In genomic region chr14:45442781-45443560, GRCm38 (mm10) we compare ENCODE assay signal across 17 mouse cellular contexts. TPM values are rescaled to one million over a fixed set of nuclear protein-coding genes. Genes with fewer than 3 reads are reported as not detected.
DNase-seq lines count a peak whose midpoint lies in the region; ATAC-seq and TF ChIP-seq lines count a peak whose summit lies in the region.
"Had no signal": no experiment of that assay in that cellular context is flagged by ENCODE, and none has a peak within 500 bp of the region (broad histone marks: within the 10 kb centered on the region; RNA-seq: fewer than 3 reads in every experiment).

No protein-coding gene starts in this region.

- H3K36me3 ChIP-seq in kidney, postnatal 0 days (ENCODE audit: insufficient read depth, low read length) = no peaks in the 10 kb centered on the region
- H3K36me3 ChIP-seq in G1E (replicated peaks) = no peaks in the 10 kb centered on the region
- no peaks in the 10 kb centered on the region for H3K36me3 ChIP-seq in embryonic facial prominence, embryonic 14.5 days (ENCODE audit: control insufficient read depth, insufficient read depth, low read length)
- H3K36me3 ChIP-seq in limb, embryonic 13.5 days = no peaks in the 10 kb centered on the region
- H3K36me3 ChIP-seq: embryonic facial prominence, embryonic 12.5 days; forebrain, embryonic 12.5 days; heart, embryonic 13.5 days; midbrain, embryonic 10.5 days had no signal

- no peak overlapping the region for H3K4me2 ChIP-seq in kidney, postnatal 0 days (ENCODE audit: low read length)
- no peak overlapping the region for H3K4me2 ChIP-seq in embryonic facial prominence, embryonic 14.5 days (ENCODE audit: low read depth, low read length)
- H3K4me2 ChIP-seq in limb, embryonic 13.5 days (replicated peaks) = 0 out of 2 replicates have a peak overlapping the region, but pooled peaks have one; percentile 23
- H3K4me2 ChIP-seq: embryonic facial prominence, embryonic 12.5 days; forebrain, embryonic 12.5 days; heart, embryonic 13.5 days had no signal

- 0 out of 2 replicates have a peak overlapping the region, but pooled peaks have one; percentile 3 for H3K27ac ChIP-seq in kidney, postnatal 0 days
- no peak overlapping the region for H3K27ac ChIP-seq in embryonic facial prominence, embryonic 14.5 days (replicated peaks; ENCODE audit: low read depth, low read length)
- no peak overlapping the region for H3K27ac ChIP-seq in limb, embryonic 13.5 days
- H3K27ac ChIP-seq: embryonic facial prominence, embryonic 12.5 days; forebrain, embryonic 12.5 days; heart, embryonic 13.5 days; midbrain, embryonic 10.5 days had no signal

- no peak for ATAC-seq in kidney, postnatal 0 days (replicated peaks; ENCODE audit: low FRiP score, low read depth)
- ATAC-seq in G1E (ENCODE audit: extremely low read depth, insufficient number of reproducible peaks, low FRiP score, poor library complexity, severe bottlenecking) = peak; percentile 35
- peak; percentile 64; the same call in 1 of the 2 replicates for ATAC-seq in embryonic facial prominence, embryonic 14.5 days (ENCODE audit: low read depth)
- no peak for ATAC-seq in limb, embryonic 13.5 days (ENCODE audit: low FRiP score, low read depth)

- 41% methylated on average over 12 of the region's 12 CpGs for WGBS in kidney, postnatal 0 days
- 54% methylated on average over 12 of the region's 12 CpGs for WGBS in embryonic facial prominence, embryonic 14.5 days
- 24% methylated on average over 12 of the region's 12 CpGs for WGBS in limb, embryonic 13.5 days

- no peak overlapping the region for H3K9ac ChIP-seq in kidney, postnatal 0 days (ENCODE audit: low read depth, low read length)
- H3K9ac ChIP-seq in embryonic facial prominence, embryonic 14.5 days (ENCODE audit: low read depth, low read length) = no peak overlapping the region
- H3K9ac ChIP-seq in limb, embryonic 13.5 days = no peak overlapping the region
- H3K9ac ChIP-seq: embryonic facial prominence, embryonic 12.5 days; forebrain, embryonic 12.5 days; heart, embryonic 13.5 days had no signal

- peak; percentile 69 for DNase-seq in kidney, postnatal 0 days (ENCODE audit: low spot score)
- no peak for DNase-seq in kidney, postnatal 4 days
- no peak for DNase-seq in G1E (ENCODE audit: low spot score)
- DNase-seq in embryonic facial prominence, embryonic 14.5 days (ENCODE audit: low spot score) = no peak
- DNase-seq in heart, adult 18-20 months = no peak
- DNase-seq in right cerebral cortex, adult 18-20 months = no peak
- DNase-seq: adrenal gland, postnatal 36 days; cerebellum, postnatal 36 days; lung, adult 2 months; right cerebral cortex, postnatal 25 days; thymus, postnatal 14 days had no signal

- H3K27me3 ChIP-seq in kidney, postnatal 0 days (ENCODE audit: insufficient read depth, low read length) = no peaks in the 10 kb centered on the region
- H3K27me3 ChIP-seq in G1E (ENCODE audit: insufficient read depth, low read length) = 0 out of 2 replicates have a peak, but pooled peaks cover 2% of the 10 kb centered on the region
- H3K27me3 ChIP-seq in embryonic facial prominence, embryonic 14.5 days (replicated peaks; ENCODE audit: control insufficient read depth, insufficient read depth, low read length) = no peaks in the 10 kb centered on the region
- H3K27me3 ChIP-seq in limb, embryonic 13.5 days = no peaks in the 10 kb centered on the region
- H3K27me3 ChIP-seq: embryonic facial prominence, embryonic 12.5 days; heart, embryonic 13.5 days had no signal

- no peaks in the 10 kb centered on the region for H3K9me3 ChIP-seq in kidney, postnatal 0 days (replicated peaks; ENCODE audit: low read length)
- H3K9me3 ChIP-seq in G1E (replicated peaks) = no peaks in the 10 kb centered on the region
- no peaks in the 10 kb centered on the region for H3K9me3 ChIP-seq in embryonic facial prominence, embryonic 14.5 days (ENCODE audit: control insufficient read depth, low read length)
- H3K9me3 ChIP-seq in limb, embryonic 13.5 days = no peaks in the 10 kb centered on the region
- H3K9me3 ChIP-seq: embryonic facial prominence, embryonic 12.5 days; forebrain, embryonic 12.5 days; heart, embryonic 13.5 days; midbrain, embryonic 10.5 days had no signal

- no peak overlapping the region for H3K4me3 ChIP-seq in kidney, postnatal 0 days (replicated peaks; ENCODE audit: low read depth, low read length)
- H3K4me3 ChIP-seq in G1E (ENCODE audit: low read depth, low read length) = no peak overlapping the region; the same call in 1 of the 2 replicates
- H3K4me3 ChIP-seq in embryonic facial prominence, embryonic 14.5 days (ENCODE audit: low read depth, low read length) = no peak overlapping the region
- no peak overlapping the region for H3K4me3 ChIP-seq in limb, embryonic 13.5 days
- H3K4me3 ChIP-seq: embryonic facial prominence, embryonic 12.5 days; forebrain, embryonic 12.5 days; heart, embryonic 13.5 days; midbrain, embryonic 10.5 days; myocyte had no signal

- peaks cover 33% of the 10 kb centered on the region for H3K4me1 ChIP-seq in kidney, postnatal 0 days (replicated peaks; ENCODE audit: insufficient read depth, low read length)
- H3K4me1 ChIP-seq in G1E (ENCODE audit: insufficient read depth, low read depth, low read length) = peaks cover 64% of the 10 kb centered on the region
- peaks cover 11% of the 10 kb centered on the region for H3K4me1 ChIP-seq in embryonic facial prominence, embryonic 14.5 days (ENCODE audit: control insufficient read depth, insufficient read depth, low read length)
- H3K4me1 ChIP-seq in limb, embryonic 13.5 days = peaks cover 39% of the 10 kb centered on the region
- H3K4me1 ChIP-seq: forebrain, embryonic 12.5 days had no signal

- TF ChIP-seq CTCF in kidney, postnatal 0 days (IDR thresholded peaks at IDR 0.05; ENCODE audit: low read depth) = no peak
- TF ChIP-seq CTCF in G1E (IDR thresholded peaks at IDR 0.05; ENCODE audit: low read depth, low read length) = no peak

RNA-seq across cellular contexts. Expression of gene Gnpnat1, which starts 38.3 kb away (rescaled TPM):
- polyA plus RNA-seq in kidney, postnatal 0 days (2015; fragmentation: Nextera tagmentation; extraction: Ambion mirVana) = 79.0 and 83.3 TPM in 2 replicates
- total RNA-seq in G1E (2014; fragmentation: Nextera tagmentation) = 35.2 and 38.5 TPM in 2 replicates
- 20.2 and 20.9 TPM in 2 replicates for total RNA-seq in G1E (2017)
- polyA plus RNA-seq in G1E (2012) = 4.8 and 6.2 TPM in 2 replicates
- polyA plus RNA-seq in embryonic facial prominence, embryonic 14.5 days (2014; fragmentation: Nextera tagmentation; extraction: Ambion mirVana) = 51.1 and 55.5 TPM in 2 replicates
- 50.6 and 53.5 TPM in 2 replicates for polyA plus RNA-seq in limb, embryonic 13.5 days (2015; fragmentation: Nextera tagmentation; extraction: Ambion mirVana)
- total RNA-seq in heart, adult 18-20 months (2021) = 10 to 100 TPM; 13.4 to 15.2 TPM

Comparison
In these comparisons a context has a peak if more than half of its experiments do, and no peak if none do; other contexts are left out.
1. ATAC-seq: peak in G1E (single experiment) and embryonic facial prominence, embryonic 14.5 days (single experiment); none in kidney, postnatal 0 days (single experiment) and limb, embryonic 13.5 days (single experiment).